Mouse (Mus musculus): Measurements from ENCODE around the gene Trpc1.

The Trpc1 gene

DNA sequence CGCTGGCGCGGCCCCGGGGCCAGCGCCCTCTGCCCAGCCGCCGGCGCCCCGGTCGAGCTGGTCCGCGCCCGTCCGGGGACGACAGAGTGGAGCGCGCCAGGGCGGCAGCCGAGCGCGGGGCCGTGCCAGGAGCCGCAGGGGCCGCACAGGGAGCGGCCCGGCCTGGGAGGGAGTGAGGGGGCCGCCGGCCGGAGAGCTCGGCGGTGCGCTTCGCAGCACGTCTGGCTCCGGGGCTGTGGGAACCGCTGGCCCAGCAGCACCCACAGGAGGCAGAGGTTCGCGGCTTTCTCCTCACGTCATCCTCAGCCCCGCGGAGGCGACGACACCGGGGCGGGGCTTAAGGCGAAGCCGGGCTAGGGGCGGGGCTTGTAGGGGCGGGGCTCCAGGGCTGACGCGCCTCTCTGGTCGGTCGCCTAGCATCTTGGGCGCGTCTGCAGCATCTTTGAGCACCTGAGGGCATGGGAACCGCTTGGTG is at the start of gene Trpc1:
Gene Trpc1 (minus strand): TSS at position 339 of the 475 bp plus-strand sequence.
- DNase-seq (ENCODE audit: low read depth, low spot score): peak; percentile 72

DNA sequence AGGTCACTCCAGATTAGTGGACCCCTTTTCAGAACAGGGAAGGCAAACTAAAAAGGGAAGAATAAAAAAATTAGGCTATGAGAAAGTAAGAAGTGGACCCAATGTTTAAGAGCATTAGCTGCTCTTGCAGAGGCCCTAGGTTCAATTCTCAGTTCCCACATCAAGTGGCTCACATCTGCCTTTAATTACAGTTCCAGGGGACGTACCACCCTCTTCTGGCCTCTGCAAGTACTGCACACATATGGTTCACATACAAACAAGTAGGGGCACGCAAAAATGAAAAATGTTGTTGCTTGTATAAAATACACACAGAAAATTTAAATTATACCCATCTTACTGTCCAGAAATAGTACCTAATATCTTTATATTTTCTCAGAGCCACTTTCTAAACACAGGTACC is 46.1 kb upstream of the Trpc1 start:
- DNase-seq (ENCODE audit: low read depth, low spot score): no peak

DNA sequence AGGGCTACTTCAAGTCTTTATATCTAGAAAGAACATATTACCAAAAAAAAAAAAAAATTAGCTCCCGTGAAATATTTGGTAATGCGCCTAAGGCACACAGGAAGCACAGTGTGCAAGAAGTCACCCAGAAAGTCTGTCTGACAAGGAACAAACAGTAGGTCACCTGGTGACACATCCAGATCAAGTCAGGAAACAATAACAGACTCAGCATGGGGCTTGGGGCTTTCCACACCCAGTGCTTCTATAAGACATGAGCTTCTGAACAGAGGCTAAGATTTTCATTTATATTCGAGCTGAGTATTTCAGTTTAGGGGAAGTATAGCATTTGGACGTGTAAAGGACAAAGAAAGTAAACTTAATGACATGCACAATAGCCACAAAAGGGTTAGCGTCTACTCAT is 45.7 kb upstream of the Trpc1 start:
- DNase-seq (ENCODE audit: low read depth, low spot score): no peak

DNA sequence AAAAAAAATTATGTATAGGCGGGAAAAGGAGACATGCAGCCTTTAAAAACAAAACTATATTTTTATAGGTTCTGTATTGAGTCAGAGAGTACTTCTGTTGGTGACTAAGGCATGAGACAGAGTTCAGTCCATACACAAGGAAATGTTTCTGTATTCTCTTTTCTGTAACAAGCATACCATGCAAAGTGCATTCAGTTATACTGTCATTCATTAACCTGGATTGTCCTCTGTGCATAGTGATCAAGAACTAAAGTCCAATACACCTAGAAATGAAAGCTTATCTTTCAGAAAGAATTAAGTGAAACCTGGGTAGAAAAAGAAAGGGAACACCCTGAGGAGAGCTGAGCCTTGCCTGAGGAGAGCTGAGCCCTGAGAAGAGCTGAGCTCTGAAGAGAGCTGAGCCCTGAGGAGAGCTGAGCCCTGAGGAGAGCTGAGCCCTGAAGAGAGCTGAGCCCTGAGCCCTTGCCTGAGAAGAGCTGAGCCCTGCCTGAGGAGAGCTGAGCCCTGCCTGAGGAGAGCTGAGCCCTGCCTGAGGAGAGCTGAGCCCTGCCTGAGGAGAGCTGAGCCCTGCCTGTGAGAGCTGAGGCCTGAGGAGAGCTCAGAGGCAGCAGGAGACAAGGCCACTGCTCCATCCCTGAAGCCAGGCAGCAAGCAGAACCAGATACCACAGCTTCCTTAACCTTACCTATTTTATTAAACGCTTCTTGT is 45.1 kb upstream of the Trpc1 start:
- no peak for DNase-seq (ENCODE audit: low read depth, low spot score)

DNA sequence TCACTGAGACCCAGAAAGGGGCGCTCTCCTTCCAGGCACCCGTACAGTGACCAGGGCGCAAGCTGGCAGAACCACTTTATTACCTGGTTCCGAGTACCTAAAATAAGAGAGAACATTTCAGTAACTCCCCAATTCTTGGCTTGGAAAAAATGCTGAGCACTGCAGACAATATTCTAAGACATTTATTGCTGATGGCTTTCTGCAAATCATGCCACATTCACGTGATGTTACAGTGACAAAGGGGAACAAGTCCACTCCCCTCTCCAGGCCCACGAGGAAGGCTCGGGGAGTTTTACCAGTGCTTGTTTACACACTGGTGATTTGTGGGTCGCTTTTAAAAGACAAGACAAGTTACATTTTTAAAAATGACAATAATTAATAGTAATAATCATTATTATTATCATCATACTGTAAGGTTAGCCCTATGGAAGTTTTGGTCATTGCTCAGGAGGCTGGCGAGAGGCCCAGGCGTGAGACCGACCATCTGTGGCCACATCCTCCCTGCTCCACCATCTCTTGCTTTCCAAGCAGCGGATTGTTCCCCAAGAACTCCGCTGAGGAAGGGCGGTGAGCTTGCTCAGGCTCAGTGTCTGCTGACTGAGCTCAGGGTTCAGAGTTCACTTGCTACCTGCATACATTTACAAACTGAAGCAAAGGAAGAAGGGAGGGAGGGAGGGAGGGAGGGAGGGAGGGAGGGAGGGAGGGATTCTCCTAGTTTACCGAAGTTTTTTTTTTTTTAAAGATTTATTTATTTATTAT is 44.0 kb upstream of the Trpc1 start:
- no peak for DNase-seq (ENCODE audit: low read depth, low spot score)

DNA sequence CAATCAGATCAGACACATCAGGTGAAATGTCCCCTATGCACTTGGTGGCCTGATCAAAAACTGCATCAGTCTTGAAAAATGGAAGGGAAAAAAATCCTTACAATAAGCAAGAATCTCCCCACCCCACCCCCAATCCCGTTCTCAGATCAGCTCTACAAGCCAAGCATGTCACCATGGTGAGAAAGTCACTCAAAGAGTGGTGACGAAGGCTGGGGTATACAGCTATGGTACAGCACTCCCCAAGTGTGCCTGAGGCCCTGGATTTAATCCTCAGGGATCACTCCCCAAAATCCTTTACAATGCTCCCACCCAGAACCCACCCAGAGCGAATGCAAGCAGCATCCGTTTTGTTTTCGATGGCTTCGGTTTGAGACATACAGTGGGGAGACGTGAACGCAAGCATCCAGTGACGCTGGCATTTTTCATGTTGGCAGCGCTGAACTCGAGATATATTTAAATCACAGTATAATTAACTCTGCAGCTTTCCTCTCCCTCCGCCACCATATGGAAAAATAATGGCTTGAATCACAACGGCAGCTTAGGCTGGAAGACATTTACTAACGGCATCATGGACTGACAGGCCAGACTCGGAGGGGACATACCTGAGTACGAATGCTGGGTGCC is 34.8 kb upstream of the Trpc1 start:
- DNase-seq (ENCODE audit: low read depth, low spot score): no peak

DNA sequence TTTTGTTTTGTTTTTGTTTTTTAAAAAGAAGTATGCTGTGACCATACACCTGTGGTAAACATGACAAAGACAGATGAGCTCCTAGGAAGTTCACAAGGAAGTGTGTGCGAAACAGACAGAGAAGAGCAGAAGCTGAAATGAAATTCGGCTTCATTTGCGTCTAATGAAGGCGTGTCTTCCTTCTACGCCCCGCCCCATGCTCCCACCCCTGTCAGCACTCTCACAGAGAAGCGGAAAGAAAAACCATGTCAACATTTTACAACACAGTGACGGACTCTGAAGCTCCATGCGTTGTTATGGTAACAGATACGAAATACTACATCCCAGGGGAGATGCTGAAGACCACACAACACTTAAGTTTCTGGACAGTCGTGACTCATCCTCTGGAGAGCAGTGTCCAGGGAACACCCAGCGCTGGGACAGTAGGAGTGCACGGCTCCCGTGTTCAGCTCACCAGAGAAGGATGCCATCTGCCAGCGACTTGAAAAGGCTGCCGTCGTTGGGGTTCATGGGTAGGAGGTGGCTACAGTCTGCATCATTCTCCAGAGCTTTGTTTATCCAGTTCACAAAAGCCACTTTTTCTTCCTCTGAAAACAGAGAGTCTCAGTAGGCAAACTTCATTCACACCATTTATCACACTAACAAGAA is 33.6 kb upstream of the Trpc1 start:
- no peak for DNase-seq (ENCODE audit: low read depth, low spot score)

DNA sequence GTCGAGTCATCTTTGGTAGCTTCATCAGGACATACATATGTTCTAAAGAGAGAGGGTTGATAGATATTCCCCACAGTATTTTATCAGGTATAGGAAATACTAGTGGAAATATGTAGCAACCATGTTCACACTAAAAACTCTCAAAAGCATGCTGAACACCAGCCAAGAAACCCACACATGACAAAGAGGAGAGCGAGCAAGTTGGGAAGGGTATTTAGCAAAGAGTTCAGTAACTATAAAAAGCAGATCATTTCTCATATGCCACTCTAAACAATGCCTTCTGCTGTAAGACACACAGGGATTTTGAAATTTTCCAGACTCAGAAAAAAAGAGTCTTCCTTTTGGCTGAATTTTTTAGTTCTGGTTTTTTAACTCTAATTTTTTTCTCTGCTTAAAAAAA is 21.5 kb upstream of the Trpc1 start:
- no peak for DNase-seq (ENCODE audit: low read depth, low spot score)

DNA sequence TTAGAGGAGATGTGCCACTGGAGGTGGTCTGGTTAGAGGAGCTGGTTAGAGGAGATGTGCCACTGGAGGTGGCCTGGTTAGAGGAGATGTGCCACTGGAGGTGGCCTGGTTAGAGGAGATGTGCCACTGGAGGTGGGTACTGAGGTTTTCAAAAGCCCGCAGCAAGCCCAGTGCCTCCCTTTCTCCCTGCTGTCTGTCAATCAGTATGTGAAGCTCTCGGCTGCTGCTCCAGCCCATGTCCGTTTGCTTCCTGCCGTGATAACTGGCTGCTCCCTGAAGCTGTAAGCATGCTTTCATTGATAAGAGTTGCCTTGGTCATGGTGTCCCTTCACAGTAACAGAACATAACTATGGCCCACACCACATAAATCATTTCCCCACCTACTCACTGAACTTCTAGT is 13.0 kb upstream of the Trpc1 start:
- DNase-seq (ENCODE audit: low read depth, low spot score): no peak

DNA sequence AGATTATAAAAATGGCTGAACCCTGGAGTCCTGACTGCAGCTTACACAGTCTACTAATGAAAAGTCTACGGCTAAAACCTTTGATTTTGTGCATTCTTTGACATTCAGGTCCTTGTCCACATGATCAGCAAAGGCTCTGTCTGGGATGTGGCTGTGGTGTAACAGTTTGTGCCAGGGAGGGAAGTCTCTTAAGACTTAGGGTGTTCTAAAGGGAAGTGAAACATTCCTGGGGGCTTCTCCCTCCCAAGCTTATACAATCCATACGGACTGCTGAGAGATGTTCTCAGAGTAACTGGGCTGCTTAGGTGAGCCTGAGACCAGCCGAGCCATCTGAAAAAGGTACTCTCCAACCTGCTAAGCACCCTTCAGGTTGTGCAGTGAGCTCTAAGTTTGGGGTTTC is 12.1 kb upstream of the Trpc1 start:
- DNase-seq (ENCODE audit: low read depth, low spot score): no peak

DNA sequence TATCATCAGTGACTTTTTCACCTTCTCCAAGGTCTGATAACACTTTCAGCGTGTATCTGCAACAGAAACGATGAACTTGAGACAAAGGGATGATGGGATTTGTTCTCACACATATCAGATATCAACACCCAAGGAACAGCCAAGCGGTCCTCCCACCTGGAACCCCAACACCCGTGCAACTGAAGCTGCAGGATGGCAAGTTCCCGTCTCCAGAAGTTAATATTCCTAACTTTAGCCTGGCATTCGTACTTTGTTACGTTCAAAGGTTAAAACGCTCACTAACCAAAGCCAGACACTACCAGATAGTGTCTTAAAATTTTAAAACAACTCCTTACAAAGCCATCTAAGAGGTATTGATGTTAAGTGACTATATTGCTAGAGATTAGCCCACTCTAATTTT is 11.2 kb upstream of the Trpc1 start:
- DNase-seq (ENCODE audit: low read depth, low spot score): no peak

DNA sequence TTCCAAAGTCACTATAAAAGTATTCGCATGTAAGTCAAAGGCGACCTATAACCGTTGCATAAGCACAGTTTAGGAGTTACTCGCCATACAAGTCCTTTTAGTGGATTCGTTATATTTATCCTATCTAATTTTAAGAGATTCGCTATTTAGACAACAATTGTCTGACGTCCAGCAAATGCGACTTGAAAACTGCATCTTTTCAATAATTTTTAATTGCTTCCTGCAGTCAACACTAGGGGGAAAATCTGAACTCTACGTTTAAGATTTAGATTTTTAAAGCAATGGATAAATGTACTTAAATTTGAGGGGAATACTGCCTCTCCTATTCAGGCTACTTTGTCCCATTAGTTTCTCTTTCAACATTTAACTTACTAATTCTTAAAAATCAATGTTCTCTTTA is 571 bp upstream of the Trpc1 start:
- no peak for DNase-seq (ENCODE audit: low read depth, low spot score)

DNA sequence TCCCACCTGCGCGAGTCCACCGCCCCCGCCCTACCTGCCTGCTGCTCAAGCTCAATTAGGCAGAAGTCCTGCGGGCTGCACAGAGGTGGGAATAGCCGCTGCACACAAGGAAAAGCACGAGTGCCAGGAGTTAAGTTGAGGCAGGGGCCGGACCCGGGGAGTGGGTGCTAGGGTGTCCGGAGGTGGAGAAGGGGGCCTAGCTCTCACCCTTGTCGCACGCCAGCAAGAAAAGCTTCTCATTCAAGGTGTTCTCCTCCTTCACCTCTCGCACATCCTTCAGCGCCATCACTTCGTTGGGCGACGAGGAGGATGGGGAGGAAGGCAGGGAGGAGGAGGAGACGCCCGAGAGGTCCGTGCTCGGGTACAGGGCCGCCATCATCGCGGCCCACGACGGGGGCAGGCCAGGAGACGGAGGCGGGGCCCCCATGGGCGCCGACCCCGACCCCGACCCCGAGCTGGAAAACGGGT is 680 bp downstream of the Trpc1 start:
- DNase-seq (ENCODE audit: low read depth, low spot score): peak; percentile 18

DNA sequence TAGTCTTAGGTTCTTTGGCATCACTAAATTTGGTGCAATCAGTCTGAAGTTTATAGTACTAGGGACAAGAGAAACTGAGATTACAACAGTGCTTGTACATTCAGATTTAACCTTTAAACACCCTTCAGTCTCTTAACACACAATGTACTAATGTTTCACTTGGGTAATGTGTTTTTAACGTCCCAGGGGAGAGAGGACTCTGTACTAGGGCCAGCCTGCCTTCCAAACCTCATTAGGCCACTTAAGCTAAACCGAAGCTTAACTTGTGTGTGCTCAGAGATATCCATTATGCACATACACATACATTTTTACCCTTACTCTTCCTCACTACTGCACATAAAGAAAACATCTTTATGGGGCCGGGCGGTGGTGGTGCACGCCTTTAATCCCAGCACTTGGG is 2.9 kb downstream of the Trpc1 start:
- DNase-seq (ENCODE audit: low read depth, low spot score): no peak

DNA sequence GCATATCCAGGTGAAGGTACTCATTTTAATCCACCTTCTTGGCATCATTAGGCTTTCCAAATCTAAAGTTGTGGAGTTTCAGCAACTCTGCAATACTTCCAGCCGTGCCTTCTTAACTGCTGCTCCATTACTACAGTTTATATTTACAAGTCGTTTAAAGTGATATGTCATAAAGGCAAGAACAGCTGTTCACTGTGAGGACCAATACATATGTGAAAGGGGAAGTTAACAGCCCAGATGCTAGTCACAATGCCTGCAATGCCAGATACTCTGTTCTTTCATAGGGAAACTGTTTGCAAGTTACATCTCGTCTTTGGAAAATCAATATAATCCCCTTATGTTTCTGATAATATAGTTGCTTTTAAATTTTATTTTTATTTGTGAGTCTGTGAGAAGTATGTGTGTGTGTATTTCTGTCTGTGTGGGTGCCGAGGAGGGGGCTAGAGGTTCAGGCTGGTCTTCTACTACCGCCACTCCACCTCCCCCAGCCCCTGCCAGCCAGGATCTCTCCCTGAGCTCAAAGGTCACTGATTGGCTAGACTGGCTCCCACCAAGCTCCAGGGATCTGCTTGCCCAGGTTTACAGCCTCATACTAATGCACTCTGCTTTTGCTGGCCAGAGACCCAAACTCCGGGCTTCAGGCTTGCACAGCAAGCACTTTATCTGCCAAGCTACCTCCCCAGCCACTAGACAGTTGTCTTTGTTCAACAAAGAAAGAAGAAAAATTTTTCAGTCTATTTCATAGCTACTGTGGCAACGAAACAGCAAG is 5.1 kb downstream of the Trpc1 start:
- no peak for DNase-seq (ENCODE audit: low read depth, low spot score)

DNA sequence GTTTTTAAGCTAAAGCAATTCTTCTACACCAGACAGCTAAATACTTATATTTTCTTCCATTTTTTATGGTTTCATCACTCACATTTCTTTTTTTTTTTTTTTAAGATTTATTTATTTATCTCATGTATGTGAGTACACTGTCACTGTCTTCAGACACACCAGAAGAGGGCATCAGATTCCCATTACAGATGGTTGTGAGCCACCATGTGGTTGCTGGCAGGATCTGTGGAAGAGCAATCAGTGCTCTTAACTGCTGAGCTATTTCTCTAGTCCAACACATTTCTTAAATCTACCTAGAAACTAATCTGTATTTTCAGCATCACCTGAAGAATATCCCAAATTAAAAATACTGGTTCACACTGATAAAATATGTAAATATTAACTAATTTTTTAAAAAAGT is 13.9 kb downstream of the Trpc1 start:
- no peak for DNase-seq (ENCODE audit: low read depth, low spot score)

DNA sequence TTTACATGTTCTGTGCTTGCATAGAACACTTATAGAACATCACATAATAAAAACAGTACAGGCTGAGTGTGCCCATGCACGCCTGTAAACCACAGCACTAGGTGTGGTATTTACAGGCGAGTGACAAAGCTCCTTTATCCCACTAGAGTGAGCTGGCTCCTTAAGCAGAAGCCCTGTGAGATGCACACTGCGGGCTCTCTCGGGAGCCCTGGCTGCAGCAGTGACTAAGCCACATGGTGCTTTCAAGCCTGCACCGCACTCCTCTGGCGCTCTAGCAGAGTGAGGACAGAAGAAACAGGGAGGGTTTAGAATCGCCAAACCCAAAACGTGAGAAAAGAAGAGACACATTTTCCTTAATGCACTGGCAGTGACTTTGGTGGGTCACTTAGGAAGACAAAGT is 37.6 kb downstream of the Trpc1 start:
- DNase-seq (ENCODE audit: low read depth, low spot score): no peak

DNA sequence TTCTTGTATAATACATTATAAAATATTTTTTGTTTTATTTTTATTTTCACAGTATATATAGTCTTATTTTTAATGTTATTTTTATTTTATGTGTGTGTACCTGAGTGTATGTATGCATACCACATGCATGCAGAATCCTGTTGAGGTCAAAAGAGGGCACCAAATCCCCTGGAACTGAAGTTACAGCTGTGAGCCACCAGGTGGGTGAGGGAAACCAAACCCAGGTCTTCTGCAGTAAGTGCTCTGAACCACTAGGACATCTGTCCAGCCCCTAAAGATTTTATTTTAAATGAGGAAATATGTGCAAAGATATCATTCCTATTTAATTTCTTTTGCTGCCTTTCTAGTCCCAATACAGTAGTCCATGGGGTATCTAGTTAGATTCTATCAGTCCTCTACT is 41.2 kb downstream of the Trpc1 start:
- DNase-seq (ENCODE audit: low read depth, low spot score): no peak

DNA sequence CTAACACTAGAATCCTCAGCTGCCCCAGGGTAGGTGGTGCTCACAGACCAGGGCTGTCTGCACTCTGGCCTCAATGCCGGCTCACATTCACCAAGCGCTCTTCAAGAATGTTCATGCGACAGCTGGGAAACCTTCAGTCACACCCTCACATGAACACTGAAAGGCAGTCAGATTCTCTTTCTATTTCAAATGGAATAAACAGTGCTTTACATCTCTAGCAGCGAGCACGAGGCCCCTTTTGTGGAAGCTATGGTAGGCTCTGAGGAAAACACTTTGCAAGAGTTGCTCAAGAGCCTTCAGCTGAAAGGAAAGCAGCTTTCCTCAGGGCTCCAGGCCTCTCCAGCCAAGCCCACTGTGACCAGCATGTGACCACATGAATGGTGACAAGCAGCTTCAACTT is 44.8 kb downstream of the Trpc1 start:
- no peak for DNase-seq (ENCODE audit: low read depth, low spot score)

DNA sequence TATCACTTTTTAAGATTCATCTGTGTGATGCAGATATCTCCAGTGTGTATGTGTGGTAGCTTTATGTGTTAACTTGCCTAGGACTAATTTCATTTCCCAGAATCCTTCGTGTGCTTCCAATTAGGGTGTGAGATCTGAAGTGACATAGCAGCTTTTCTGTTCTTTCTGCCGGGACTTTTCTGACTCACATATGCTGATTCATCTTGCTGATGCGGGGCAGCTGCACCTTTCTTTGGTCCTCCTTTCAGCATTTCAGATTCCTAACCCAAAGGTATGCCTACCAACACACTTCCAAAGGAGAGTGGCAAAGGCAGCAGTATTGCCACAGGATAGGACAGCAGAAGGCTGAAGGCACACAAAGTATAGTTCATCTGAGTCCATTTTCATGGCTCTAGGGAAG is 46.1 kb downstream of the Trpc1 start:
- no peak for DNase-seq (ENCODE audit: low read depth, low spot score)

DNA sequence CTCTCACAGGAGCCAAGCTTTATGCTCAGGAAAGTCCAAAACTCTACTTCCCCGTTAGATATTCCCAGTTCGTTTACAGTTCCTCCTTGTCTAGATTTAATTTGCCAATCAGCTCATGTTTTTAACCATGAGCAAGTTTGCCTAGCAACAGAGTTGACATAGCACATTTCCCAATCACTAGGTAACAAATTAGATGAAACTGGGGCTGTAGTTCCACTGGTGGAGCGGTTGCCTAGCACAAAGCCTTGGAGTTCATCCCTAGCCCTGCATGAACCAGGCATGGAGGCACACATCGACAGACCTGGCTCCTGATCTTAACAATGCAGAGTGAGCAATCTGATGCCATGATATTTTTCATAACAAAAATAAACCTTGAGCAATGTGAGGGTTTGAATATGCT is 50.9 kb downstream of the Trpc1 start:
- DNase-seq (ENCODE audit: low read depth, low spot score): no peak
